Mouse (Mus musculus): ENCODE data around the gene Sipa1l2. TPM values are rescaled to one million over a fixed set of nuclear protein-coding genes. Genes with fewer than 3 reads are reported as not detected.

The Sipa1l2 gene
- polyA plus RNA-seq, 2 experiments from 2014 or later = 2.8 to 3.0 TPM

GRCm38 (mm10) chr8:125391271-125391670, 178.3 kb downstream of the Sipa1l2 start:
- peak; percentile 98 for ATAC-seq

- no peak for ATAC-seq
Observed at GRCm38 (mm10) chr8:125390506-125390895, 179.1 kb downstream of the Sipa1l2 start.

GRCm38 (mm10) chr8:125389756-125390505, 179.7 kb downstream of the Sipa1l2 start:
- ATAC-seq = no peak

- no peak for ATAC-seq
Observed at GRCm38 (mm10) chr8:125389280-125389679, 180.3 kb downstream of the Sipa1l2 start.

GRCm38 (mm10) chr8:125388404-125389180, 181.0 kb downstream of the Sipa1l2 start:
- ATAC-seq = no peak

- no peak for ATAC-seq
Observed at GRCm38 (mm10) chr8:125385519-125386150, 184.0 kb downstream of the Sipa1l2 start.

GRCm38 (mm10) chr8:125384551-125385183, 184.9 kb downstream of the Sipa1l2 start:
- ATAC-seq = no peak

- ATAC-seq = no peak
Observed at GRCm38 (mm10) chr8:125381674-125382073, 187.9 kb downstream of the Sipa1l2 start.

GRCm38 (mm10) chr8:125379939-125380338, 189.7 kb downstream of the Sipa1l2 start:
- no peak for ATAC-seq

GRCm38 (mm10) chr8:125379156-125379555, 190.5 kb downstream of the Sipa1l2 start:
- no peak for ATAC-seq

- no peak for ATAC-seq
Observed at GRCm38 (mm10) chr8:125377704-125378103, 191.9 kb downstream of the Sipa1l2 start.

GRCm38 (mm10) chr8:125376448-125376845, 193.2 kb downstream of the Sipa1l2 start:
- ATAC-seq = no peak

- no peak for ATAC-seq
Observed at GRCm38 (mm10) chr8:125375659-125376447, 193.8 kb downstream of the Sipa1l2 start.

GRCm38 (mm10) chr8:125372596-125372995, 197.0 kb downstream of the Sipa1l2 start:
- ATAC-seq = no peak

GRCm38 (mm10) chr8:125369491-125370236, 199.9 kb downstream of the Sipa1l2 start:
- no peak for ATAC-seq

GRCm38 (mm10) chr8:125368341-125369035, 201.1 kb downstream of the Sipa1l2 start:
- no peak for ATAC-seq
